Mouse (Mus musculus): ENCODE measurements at regions not wholly inside any gene's neighbourhood (a gene's known extent, or its start where the extent isn't known, plus 50 kb on each side); places are given as distances from the start of the nearest gene placed in this dataset.

- Histone ChIP-seq H3K27ac (ENCODE audit: insufficient read depth, low read depth, low read length) (no peak overlapping the region), H3K36me3 (ENCODE audit: control insufficient read depth, insufficient read depth, low read length) (no peaks in the 10 kb centered on the region), H3K4me1 (ENCODE audit: control insufficient read depth, insufficient read depth, insufficient read length, low read length) (no peaks in the 10 kb centered on the region), H3K4me3 (ENCODE audit: low read depth, low read length) (no peak overlapping the region), H3K27me3 (ENCODE audit: control insufficient read depth, insufficient read depth, low read length) (no peaks in the 10 kb centered on the region)
- TF ChIP-seq CTCF (IDR thresholded peaks at IDR 0.05; ENCODE audit: extremely low read depth, insufficient read length, insufficient replicate concordance, low read depth, low read length) (no peak), POLR2A (IDR thresholded peaks at IDR 0.05; ENCODE audit: low read depth, low read length) (no peak)
- WGBS, result 76% methylated on average over 2 of the region's 2 CpGs
Measured at GRCm38 (mm10) chr3:149324088-149324487, 333.7 kb upstream of the Adgrl2 start.

- no peak overlapping the region for H3K27ac ChIP-seq (ENCODE audit: insufficient read depth, low read depth, low read length)
- WGBS, result 63% methylated on average over 9 of the region's 9 CpGs
- no peak for TF ChIP-seq CTCF (IDR thresholded peaks at IDR 0.05; ENCODE audit: extremely low read depth, insufficient read length, insufficient replicate concordance, low read depth, low read length)
- no peak for TF ChIP-seq POLR2A (IDR thresholded peaks at IDR 0.05; ENCODE audit: low read depth, low read length)
- no peaks in the 10 kb centered on the region for H3K27me3 ChIP-seq (ENCODE audit: control insufficient read depth, insufficient read depth, low read length)
- no peaks in the 10 kb centered on the region for H3K36me3 ChIP-seq (ENCODE audit: control insufficient read depth, insufficient read depth, low read length)
- no peak overlapping the region for H3K4me3 ChIP-seq (ENCODE audit: low read depth, low read length)
- no peaks in the 10 kb centered on the region for H3K4me1 ChIP-seq (ENCODE audit: control insufficient read depth, insufficient read depth, insufficient read length, low read length)
Measured at GRCm38 (mm10) chr3:149318728-149319127, 328.4 kb upstream of the Adgrl2 start.

- WGBS, result 80% methylated on average over 4 of the region's 4 CpGs
- H3K36me3 ChIP-seq (ENCODE audit: control insufficient read depth, insufficient read depth, low read length), result no peaks in the 10 kb centered on the region
- no peak overlapping the region for H3K4me3 ChIP-seq (ENCODE audit: low read depth, low read length)
- no peaks in the 10 kb centered on the region for H3K27me3 ChIP-seq (ENCODE audit: control insufficient read depth, insufficient read depth, low read length)
- H3K27ac ChIP-seq (ENCODE audit: insufficient read depth, low read depth, low read length), result no peak overlapping the region
- TF ChIP-seq CTCF (IDR thresholded peaks at IDR 0.05; ENCODE audit: extremely low read depth, insufficient read length, insufficient replicate concordance, low read depth, low read length), result no peak
- TF ChIP-seq POLR2A (IDR thresholded peaks at IDR 0.05; ENCODE audit: low read depth, low read length), result no peak
- no peaks in the 10 kb centered on the region for H3K4me1 ChIP-seq (ENCODE audit: control insufficient read depth, insufficient read depth, insufficient read length, low read length)
Measured at GRCm38 (mm10) chr3:149314258-149314657, 323.9 kb upstream of the Adgrl2 start.

- no peaks in the 10 kb centered on the region for H3K36me3 ChIP-seq (ENCODE audit: control insufficient read depth, insufficient read depth, low read length)
- no peak for TF ChIP-seq POLR2A (IDR thresholded peaks at IDR 0.05; ENCODE audit: low read depth, low read length)
- WGBS, result 91% methylated on average over 6 of the region's 6 CpGs
Measured at GRCm38 (mm10) chr3:149313217-149313616, 322.9 kb upstream of the Adgrl2 start.

GRCm38 (mm10) chr3:149311576-149311975 is 321.2 kb upstream of the Adgrl2 start:
- WGBS, result 89% methylated on average over 8 of the region's 8 CpGs
- Histone ChIP-seq H3K27ac (ENCODE audit: insufficient read depth, low read depth, low read length) (no peak overlapping the region), H3K4me3 (ENCODE audit: low read depth, low read length) (no peak overlapping the region), H3K4me1 (ENCODE audit: control insufficient read depth, insufficient read depth, insufficient read length, low read length) (no peaks in the 10 kb centered on the region), H3K27me3 (ENCODE audit: control insufficient read depth, insufficient read depth, low read length) (no peaks in the 10 kb centered on the region), H3K36me3 (ENCODE audit: control insufficient read depth, insufficient read depth, low read length) (no peaks in the 10 kb centered on the region)
- TF ChIP-seq CTCF (IDR thresholded peaks at IDR 0.05; ENCODE audit: extremely low read depth, insufficient read length, insufficient replicate concordance, low read depth, low read length) (no peak), POLR2A (IDR thresholded peaks at IDR 0.05; ENCODE audit: low read depth, low read length) (no peak)

More at GRCm38 (mm10) chr3:149313217-149313616, 322.9 kb upstream of the Adgrl2 start:
- Histone ChIP-seq H3K4me1 (ENCODE audit: control insufficient read depth, insufficient read depth, insufficient read length, low read length) (no peaks in the 10 kb centered on the region), H3K4me3 (ENCODE audit: low read depth, low read length) (no peak overlapping the region), H3K27me3 (ENCODE audit: control insufficient read depth, insufficient read depth, low read length) (no peaks in the 10 kb centered on the region), H3K27ac (ENCODE audit: insufficient read depth, low read depth, low read length) (no peak overlapping the region)

GRCm38 (mm10) chr3:149306709-149307108 is 316.4 kb upstream of the Adgrl2 start:
- Histone ChIP-seq H3K36me3 (ENCODE audit: control insufficient read depth, insufficient read depth, low read length) (no peaks in the 10 kb centered on the region), H3K27ac (ENCODE audit: insufficient read depth, low read depth, low read length) (no peak overlapping the region), H3K27me3 (ENCODE audit: control insufficient read depth, insufficient read depth, low read length) (no peaks in the 10 kb centered on the region), H3K4me1 (ENCODE audit: control insufficient read depth, insufficient read depth, insufficient read length, low read length) (0 out of 2 replicates have a peak, but pooled peaks cover 3% of the 10 kb centered on the region), H3K4me3 (ENCODE audit: low read depth, low read length) (no peak overlapping the region)
- 89% methylated on average over 3 of the region's 3 CpGs for WGBS
- TF ChIP-seq POLR2A (IDR thresholded peaks at IDR 0.05; ENCODE audit: low read depth, low read length) (no peak), CTCF (IDR thresholded peaks at IDR 0.05; ENCODE audit: extremely low read depth, insufficient read length, insufficient replicate concordance, low read depth, low read length) (no peak)

- TF ChIP-seq CTCF (IDR thresholded peaks at IDR 0.05; ENCODE audit: extremely low read depth, insufficient read length, insufficient replicate concordance, low read depth, low read length), result no peak
- TF ChIP-seq POLR2A (IDR thresholded peaks at IDR 0.05; ENCODE audit: low read depth, low read length), result no peak
- Histone ChIP-seq H3K27me3 (ENCODE audit: control insufficient read depth, insufficient read depth, low read length) (no peaks in the 10 kb centered on the region), H3K4me1 (ENCODE audit: control insufficient read depth, insufficient read depth, insufficient read length, low read length) (0 out of 2 replicates have a peak, but pooled peaks cover 3% of the 10 kb centered on the region), H3K4me3 (ENCODE audit: low read depth, low read length) (no peak overlapping the region), H3K27ac (ENCODE audit: insufficient read depth, low read depth, low read length) (no peak overlapping the region), H3K36me3 (ENCODE audit: control insufficient read depth, insufficient read depth, low read length) (no peaks in the 10 kb centered on the region)
- 76% methylated on average over 5 of the region's 5 CpGs for WGBS
Measured at GRCm38 (mm10) chr3:149306291-149306690, 315.9 kb upstream of the Adgrl2 start.

GRCm38 (mm10) chr3:149305440-149305839 is 315.1 kb upstream of the Adgrl2 start:
- no peaks in the 10 kb centered on the region for H3K27me3 ChIP-seq (ENCODE audit: control insufficient read depth, insufficient read depth, low read length)
- no peaks in the 10 kb centered on the region for H3K36me3 ChIP-seq (ENCODE audit: control insufficient read depth, insufficient read depth, low read length)
- H3K4me3 ChIP-seq (ENCODE audit: low read depth, low read length), result no peak overlapping the region
- WGBS, result 22% methylated on average over 5 of the region's 5 CpGs
- TF ChIP-seq POLR2A (IDR thresholded peaks at IDR 0.05; ENCODE audit: low read depth, low read length), result no peak
- no peak for TF ChIP-seq CTCF (IDR thresholded peaks at IDR 0.05; ENCODE audit: extremely low read depth, insufficient read length, insufficient replicate concordance, low read depth, low read length)
- no peak overlapping the region for H3K27ac ChIP-seq (ENCODE audit: insufficient read depth, low read depth, low read length)
- 0 out of 2 replicates have a peak, but pooled peaks cover 3% of the 10 kb centered on the region for H3K4me1 ChIP-seq (ENCODE audit: control insufficient read depth, insufficient read depth, insufficient read length, low read length)
